Mouse (Mus musculus) T-helper 2 cell (primary cell): ENCODE measurements around the gene Sipa1l2.
"Not testable (repeated sequence)": the region's sequence is repeated elsewhere in the genome, so short reads cannot be mapped to it uniquely, and the experiment has no call there.

ENCODE experiments used
- in situ Hi-C: fragments of 300-600 bp; cut with MboI, MseI; formaldehyde crosslinking; loops from one replicate; pipeline ENCODE4 v1.15.1; 2025; ENCODE audit warnings: high pct_unique_total_duplicates

Gene Sipa1l2

DNA sequence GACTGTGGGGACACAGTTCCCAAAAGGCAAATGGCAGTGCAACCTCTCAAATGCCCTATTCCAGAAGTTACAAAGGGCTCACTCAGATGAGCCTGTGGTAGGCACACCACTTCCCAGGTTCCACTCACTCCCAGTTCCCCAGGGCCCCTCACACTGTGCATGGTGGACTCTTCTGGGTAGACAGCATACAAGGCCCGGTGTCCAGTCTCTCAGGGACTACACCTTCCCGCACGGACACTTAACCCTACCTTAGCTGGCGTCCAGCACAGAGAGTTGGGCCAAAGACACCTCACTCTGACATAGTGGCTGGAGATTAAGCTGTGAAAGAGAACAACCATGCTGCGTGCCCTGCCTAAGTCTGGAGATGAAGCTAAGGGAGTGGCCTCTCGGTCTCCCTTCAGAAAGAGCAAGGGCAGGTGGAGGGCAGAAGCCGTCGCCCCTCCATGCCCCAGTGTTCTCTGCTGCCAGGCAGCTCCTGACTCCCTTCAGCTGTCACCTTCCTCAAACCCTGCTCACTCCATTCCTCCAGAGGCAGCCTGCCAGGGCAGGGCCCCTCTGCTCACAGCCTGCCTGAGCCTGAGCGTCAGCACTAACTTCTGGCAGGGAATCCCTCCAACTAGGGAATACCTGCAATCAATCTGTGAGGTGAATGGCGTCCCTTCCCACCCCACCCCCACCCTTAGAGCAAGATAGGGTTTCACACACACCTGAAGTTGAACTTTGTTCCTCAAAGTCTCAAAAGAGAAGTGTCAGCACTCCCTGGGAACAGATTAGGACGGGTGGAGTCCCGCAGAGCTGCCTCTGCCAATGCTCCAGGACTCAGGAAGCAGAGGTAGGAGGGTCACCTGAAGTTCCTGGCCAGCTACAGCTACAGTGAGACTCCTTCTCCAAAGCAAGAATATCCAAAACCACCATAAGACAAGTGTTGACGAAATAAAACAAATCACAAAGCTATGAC is 30.3 kb downstream of the Sipa1l2 start:
- in situ Hi-C loops = no loop called here

DNA sequence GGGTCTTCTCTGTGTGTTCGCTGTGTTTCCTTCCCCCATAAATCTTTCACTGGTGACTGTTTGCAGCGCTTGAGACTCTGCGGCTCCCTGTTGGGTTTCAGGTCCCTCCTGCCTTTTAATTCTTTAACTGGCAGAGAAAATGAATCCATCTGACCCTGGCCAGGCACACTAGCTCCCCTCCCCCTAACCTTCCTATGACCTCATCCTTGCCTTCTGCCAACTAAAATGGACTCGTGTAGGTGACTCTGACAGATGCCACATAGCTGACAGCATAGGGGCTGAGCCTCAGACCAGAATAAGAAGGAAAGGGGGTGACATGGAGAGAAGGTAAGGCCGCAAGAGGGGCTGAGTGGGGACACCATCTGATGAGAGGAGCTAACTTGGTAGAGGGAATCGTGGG is 31.3 kb downstream of the Sipa1l2 start:
- in situ Hi-C loops = no loop called here

DNA sequence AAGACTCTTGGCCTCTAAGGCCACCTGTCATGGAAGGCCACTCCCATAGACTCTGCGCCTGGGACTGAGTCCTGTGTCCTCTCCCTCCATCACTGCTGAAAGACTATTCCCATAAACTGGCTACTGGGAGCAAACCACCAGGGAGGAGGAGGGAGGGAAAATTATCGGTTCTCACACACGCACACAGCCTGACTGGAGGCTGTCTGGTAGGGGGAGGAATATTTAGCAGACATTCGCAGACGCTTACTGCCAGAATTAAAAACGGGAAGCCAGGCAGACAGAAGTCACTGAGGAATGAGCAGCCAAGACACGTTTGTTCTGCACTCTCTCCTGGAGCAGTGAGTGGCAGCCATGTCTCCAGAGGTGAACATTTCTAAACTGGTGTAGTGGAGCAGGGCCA is 35.9 kb downstream of the Sipa1l2 start:
- in situ Hi-C loops = no loop called here

DNA sequence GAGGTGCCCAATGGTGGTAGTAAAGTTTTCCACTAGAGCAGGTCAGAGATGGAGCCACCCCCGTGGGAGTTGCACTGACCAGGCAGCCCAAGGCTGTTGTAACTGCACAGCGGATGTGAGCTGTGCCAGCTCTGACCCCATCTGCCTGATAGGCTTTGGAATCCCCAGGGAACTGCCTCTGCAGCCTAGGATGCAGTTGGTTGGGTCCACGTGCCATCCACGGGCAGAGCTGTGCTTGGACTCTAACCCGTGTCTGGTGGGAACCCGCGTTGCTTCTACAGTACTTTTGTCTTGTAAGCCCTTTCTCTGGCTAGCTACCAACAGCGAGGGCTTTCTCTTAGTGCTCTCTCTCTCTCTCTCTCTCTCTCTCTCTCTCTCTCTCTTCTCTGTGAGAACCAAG is 36.7 kb downstream of the Sipa1l2 start:
- in situ Hi-C loops = no loop called here

DNA sequence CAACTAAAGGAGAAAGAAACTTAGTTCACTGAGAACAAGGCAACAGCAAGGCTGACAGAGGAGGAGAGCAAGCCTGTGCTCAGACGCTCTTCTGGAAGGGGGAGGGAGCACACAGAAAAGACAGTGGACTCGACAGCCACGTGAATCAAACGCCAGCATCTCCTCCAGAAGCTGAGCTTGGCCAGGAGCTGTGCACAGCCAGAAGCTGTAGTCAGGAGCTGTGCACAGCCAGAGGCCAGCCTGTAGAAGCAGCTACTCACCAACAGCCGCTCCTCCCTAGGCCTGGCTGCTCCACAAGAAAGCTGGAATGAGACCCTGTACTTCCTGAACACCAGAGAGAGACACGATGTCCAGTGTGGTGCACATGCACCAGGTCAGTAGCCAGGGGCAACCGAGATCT is 37.4 kb downstream of the Sipa1l2 start:
- in situ Hi-C loops = no loop called here

DNA sequence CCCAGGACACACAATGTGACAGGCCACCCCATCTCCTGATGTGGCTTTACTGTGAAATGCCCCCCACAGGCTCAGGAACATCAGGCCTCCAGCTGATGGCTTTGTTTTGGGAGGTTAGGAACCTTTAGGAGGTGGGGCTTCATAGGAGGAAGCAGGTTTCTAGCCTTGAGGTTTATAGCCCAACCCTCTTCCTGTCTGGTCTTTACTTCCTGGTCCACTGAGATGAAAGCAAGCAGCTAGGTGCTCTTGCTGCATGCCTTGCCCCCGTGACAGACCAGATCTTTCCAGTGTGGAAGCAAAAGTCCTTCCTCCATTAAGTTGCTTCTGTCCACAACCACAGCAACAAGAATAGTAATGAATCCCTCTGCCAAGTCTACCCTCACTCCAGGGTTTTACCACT is 38.0 kb downstream of the Sipa1l2 start:
- in situ Hi-C loops = no loop called here

DNA sequence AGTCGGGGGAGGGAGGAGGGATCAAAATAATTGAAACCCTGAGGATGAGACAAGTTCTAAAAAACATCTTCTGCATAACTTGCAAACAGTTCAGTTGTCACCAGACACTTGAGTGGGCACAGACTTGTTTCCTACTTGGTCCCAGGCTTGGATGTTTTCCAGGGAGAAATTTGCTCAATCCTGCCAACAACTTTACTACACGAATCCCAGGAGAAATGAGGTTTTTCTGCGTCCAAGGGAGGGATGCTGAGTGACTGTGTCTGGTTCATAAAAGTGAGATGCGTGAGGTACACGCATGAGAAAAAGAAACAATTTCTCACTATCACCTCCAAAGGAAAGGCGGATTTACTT is 38.5 kb downstream of the Sipa1l2 start:
- in situ Hi-C loops = no loop called here

DNA sequence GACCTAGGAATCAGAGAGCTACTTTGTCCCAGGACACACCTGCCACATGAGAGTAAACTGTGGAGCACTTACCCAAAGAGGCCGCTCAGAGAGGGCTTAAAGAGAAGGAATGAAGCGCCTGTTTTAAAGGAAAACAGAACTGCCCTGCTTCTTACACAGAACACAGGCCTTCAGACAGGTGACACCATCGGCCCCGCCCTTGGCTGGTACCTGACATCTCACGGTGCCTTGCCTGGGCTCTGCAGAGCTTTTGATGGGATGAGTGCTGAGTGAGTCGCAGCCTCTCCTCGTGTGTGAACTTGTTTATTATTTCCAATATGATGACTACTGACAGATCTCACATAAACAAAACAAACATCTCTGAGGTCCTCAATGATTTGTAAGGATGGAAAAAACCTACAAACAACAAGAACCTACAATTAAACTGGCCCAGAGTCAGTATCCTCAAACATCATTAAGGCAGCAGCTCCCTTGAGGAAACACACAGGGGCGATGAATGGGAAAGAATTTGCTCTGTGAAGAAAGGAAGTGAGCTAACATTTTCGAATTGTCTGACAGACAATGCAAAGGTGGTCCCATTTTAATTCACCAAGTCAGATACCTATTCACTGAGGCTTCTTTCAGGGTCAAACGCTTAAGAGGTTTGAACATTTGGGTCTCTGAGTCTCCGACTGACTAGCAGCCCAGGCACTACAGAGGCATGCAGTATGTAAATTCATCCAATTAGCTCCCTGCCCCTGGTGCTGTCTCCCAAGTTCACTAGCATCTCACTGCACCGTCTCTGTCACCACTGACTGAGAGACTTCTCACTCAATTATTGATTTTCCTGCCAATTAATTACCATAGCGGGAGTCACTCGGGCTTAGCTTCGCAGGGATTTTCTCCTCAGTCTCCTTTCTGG is 39.2 kb downstream of the Sipa1l2 start:
- in situ Hi-C loops = no loop called here

DNA sequence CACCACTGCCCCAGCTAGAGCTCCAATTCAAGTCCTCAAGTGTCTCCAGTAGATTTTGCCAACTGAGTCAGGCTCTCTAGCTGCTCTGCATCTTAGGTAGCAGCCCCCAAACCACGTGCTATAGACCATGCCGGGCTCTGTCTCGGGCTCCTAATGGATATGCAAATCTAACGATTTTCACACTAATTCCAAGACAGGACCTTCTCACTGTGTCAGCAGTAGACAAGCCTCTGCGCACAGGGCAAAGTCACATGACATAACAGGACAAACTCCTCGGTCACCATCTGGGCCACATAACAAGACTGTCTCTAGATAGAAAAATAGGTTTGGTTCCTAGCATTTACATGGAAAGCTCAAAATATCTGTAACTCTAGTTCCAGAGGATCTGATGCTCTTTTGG is 40.6 kb downstream of the Sipa1l2 start:
- in situ Hi-C loops = no loop called here

DNA sequence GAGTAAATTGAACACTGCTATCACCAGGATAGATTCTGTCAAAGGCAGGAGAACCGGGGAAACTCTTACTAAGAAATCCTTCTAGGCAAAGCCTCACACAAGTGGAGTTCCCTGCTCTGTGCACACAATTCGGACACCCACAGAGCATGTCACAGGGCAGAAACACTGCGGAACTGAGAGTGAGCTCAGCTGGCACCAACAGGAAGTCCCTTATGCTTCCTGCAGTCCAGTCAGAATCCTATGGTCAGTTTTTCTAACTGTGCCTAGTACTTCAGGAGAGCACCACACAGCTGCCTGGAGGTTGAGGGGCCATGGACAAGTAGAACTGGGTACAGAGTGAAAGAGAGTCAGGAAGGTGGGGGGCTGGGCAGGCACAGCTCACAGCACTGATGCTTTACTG is 41.7 kb downstream of the Sipa1l2 start:
- in situ Hi-C loops = no loop called here

DNA sequence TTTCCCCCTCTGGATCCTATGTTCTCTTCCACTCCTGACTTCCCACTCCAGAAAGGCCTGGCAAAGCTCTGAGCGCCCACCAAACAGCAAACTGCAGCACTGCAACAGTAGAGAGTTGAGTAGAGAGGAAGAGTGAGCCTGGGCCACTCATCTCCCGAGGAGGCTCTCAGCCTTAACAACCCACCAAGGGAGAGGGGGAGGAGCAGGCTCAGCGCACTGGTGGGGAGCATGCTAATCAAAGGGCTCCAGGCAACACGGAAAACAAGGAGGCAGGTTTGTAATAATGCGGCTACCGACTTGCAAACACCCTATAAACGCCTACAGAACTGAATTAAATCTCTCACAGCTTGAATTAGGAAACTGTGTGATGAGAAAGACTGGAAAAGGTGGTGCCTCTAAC is 42.6 kb downstream of the Sipa1l2 start:
- in situ Hi-C loops = no loop called here

DNA sequence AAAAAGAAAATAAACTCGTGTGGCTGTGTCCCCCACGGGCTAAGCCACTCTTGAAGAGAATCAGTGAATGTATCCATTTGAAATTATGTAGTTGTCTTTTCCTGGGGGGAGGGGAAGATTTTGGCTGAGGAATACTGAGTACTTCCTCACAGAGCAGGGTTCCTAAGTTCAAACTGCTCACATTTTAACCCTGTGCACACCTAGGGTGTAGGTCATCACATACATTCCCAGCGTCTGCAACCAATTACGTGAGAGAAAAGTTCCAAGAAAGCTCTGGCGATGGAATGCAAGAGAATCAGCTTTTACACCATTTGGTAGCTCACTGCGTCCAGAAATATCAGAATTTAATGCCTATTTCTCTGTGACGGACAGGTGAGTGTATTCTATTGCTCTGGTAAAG is 43.0 kb downstream of the Sipa1l2 start:
- in situ Hi-C loops = no loop called here

DNA sequence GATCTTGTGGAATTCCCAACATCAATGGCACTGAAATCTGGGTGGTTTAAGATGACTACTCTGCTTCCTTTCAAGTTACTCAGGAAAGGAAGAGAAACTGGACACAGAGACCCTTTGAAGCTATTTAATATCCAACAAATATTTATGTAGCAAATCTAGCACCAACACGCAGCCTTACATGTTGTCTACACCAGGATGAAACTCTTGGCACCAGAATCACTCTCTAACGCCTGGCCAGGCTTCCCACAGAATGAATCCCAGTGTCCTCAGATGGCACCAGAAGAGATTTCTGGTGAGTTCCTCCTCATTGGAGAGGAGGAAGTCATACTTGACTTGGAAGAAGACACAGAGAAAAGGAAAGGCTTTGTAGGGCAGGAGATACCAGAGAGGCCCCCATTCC is 45.1 kb downstream of the Sipa1l2 start:
- in situ Hi-C loops = no loop called here

DNA sequence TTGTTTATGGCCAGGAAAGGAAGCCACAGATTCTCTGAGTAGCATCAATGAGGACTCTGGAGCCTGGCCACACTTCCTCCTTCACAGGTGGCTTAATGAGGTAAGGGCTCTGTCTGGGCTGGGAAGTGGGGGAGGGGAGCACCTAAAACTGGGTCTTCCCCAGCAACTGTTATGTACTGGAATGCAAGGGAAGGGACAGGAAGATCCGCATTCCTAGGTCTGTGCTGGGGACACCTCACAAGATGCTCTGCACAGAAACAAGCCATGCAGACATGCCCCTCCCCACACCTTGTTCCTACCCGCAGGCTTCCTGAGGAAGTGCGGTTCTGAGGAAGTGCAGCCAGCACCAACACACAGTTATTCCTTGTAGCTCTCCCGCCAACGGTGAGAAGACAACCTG is 46.4 kb downstream of the Sipa1l2 start:
- in situ Hi-C loops = no loop called here

DNA sequence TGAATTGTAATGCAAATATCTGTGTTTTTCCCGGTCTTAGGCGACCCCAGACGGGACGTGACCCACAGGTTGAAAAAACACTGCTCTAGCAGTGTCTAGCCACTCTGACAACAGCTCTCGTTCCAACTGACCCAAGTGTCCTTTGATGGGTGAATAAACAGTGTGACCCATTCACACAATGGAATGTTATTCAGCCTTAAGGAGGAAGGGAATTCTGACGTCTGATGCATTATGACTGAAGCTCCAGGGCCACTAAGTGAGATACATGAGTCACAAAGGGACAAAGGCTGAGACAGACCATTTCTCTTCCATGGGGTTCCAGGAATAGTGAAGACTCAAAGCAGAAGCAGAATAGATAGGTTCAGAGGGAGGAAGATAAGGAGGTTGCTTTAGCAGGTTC is 47.5 kb downstream of the Sipa1l2 start:
- in situ Hi-C loops = no loop called here

DNA sequence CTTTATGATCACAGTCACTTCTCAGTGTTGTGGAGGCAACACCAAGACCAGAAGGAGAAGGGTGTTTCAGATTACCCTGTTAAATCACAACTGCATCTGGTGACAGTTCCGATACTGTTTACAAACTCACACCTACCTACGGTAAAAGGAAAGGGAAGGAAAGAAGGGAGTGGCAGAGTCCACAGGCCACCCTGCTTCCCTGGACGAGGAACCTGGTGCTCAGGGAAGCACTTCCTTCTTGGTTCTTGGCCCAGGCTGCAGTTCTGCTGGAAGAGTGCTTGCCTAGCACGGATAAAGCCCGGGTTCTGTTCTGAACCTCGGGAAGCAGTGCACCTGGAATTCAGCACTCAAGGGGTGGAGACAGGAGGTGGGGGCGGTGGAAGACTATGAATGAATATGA is 48.5 kb downstream of the Sipa1l2 start:
- in situ Hi-C loops = no loop called here

DNA sequence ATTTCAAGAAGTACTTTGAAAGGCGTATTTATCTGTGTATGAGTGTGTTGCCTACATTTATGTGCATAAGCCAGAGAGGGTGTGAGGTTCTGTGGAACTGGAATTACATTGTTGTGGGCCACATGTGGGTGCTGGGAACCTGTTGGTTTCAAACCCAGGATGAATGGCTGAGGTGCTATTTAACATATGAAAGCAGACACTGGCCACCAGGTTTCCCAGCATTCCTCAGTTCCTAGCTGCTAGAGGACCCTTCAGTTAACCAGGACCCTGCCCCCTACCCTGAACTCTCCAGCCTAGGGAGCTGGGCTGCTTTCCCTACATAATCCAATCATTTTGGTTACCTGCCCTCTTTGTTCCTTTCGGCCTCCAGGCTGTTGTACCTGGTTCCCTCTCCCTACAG is 49.3 kb downstream of the Sipa1l2 start:
- in situ Hi-C loops = not testable (repeated sequence)

DNA sequence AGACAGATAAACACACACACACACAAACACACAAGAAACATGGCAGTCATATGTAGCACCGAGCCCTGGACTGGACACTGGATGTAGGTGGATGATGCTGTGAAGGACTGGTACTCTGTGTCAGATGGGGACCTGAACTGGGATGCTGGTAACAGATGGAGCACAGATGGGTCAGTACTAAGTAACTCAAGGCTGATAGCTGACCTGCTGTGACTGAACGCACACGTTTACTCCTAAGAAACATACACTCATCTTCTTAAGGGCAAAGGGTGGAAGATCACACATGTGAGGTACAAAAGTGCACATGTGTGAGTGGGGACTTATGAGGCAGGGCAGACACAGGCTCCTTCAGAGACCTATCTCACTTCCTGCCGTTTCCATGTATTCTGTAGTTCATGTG is 50.7 kb downstream of the Sipa1l2 start:
- in situ Hi-C loops = no loop called here

DNA sequence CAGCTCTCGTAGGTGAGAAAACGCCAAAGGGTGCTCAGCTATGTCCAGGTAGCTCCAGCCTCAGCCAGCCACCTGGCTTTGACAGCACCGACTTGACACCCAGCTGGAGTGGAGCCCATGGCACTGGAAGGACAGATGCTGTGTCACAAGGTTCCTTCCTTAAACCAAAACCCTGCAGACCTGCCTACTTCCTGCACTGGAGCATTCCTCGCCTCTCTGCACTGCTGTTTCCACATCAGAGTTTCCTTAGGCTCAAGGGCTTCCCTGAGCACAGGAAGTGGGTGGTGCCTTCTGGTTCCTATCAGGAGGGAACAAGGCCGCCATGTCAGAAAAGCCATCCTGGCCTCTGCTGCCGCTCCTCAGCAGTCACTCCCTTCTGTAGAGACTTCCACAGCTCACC is 51.3 kb downstream of the Sipa1l2 start:
- in situ Hi-C loops = no loop called here

DNA sequence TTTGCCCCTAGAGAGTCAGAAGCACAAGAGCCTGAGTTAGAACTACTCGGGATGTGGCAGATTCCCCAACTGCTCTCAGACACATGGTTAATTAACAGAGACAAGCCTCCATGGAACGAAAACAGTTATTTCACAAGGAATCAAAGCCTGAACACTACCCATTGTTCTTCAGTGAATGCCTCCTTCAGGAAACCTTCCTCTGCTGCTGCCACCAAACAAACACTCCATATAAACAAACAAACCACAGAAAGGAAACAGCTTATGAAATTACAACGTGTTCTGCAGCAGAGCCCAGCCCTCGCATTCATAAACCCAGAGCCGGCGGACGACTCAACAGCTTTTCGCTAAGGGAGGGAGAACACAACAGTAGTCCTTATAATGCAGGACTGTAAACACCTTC is 52.2 kb downstream of the Sipa1l2 start:
- in situ Hi-C loops = no loop called here

DNA sequence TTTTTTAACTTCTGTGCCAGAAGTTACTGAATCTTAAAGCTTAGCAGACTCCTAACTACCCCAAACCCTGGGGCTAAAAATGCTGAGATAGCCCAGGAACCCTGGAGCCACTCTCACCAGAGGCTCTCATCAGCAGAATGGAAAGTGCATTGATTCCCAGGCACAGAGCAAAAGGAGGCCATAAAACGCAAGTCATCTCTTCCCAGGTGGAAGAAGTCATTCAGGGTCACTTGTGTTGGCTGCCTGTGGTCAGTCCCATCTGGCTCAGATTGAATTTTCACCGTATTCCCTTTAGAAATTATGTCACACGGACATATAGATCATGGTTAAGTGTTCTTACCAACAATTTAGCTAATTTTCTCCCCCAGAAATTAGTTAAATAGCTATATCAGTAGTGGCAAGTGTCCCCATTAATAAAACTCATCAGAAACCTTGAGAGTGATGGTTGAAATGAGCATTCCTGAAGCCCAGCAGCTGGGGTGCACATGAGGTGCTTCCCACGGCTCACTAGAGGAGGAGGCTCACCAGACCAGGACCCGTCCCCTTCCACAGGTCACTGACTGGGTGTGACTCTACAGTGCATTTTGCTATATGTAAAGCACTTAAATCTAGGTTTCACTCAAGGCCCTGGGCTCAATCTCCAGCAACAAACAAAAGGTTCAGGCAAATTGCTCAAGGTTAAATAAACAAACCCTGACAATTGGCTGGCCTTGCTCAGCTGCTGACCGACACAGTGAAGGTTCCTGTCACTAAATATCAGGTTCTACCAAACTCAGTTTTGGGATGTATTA is 53.3 kb downstream of the Sipa1l2 start:
- in situ Hi-C loops = no loop called here

DNA sequence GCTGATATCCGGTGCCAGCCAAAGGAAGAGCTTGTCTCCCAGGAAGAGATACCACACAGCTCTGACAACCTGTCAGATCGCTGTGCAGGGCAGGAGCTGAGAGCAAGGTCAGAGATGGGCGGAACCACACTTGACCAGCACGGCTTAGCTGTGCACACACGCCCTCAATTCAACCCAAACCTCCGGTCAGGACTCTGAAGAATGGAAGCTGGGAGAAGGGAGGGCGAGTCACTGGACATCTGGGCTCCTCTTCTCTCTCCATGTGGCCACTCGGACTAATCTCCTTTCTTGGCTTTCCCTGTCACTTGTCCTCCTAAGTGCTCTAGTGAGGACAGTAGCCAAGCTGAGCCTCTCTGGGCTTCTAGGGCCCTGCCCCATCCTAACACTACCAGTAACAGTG is 53.9 kb downstream of the Sipa1l2 start:
- in situ Hi-C loops = no loop called here
